Mouse (Mus musculus): Measurements from ENCODE around the gene Crk. TPM values are rescaled to one million over a fixed set of nuclear protein-coding genes. Genes with fewer than 3 reads are reported as not detected.

Crk gene
- polyA plus RNA-seq (2015; fragmentation: Nextera tagmentation; extraction: Ambion mirVana) = 130 and 142 TPM in 2 replicates

DNA sequence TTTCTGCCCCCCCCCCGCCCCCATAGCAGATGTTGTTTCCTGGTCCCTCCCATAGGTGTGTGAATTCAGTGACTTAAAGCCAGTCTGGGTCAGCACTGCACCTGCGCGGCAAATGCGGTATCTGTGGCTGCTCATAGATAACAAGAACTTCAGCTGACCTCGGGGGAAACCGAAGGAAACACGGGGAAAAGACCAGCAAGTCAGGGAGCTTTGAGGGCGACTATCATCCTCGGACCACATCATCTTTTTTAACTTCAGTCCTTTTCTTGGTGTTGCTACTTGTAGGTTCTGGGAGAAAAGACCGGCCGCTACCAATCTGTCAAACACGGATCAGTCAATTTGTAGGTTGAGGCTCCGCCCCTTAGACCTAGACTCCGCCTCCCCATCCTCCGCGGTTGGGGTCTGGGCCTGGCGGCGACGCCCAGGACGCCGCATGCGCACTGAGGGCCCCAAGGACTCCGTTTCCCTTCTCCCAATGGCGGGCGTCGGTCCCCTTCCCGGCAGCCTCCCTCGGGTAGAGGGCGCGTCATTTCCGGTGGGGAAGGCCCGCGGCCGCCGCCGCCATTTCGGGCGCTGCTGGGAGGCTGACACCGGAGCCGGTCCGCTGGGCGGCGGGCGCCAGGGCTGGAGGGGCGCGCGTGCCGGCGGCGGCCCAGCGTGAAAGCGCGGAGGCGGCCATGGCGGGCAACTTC lies at the start of gene Crk:
Gene Crk, plus strand, starts transcription at position 513 of the 692 bp plus-strand sequence.
- Histone ChIP-seq H3K27ac (ENCODE audit: low read length) (peak within 1 kb of the TSS; percentile 91), H3K9me3 (ENCODE audit: control insufficient read depth, low read length) (no peaks in the 10 kb centered on the region), H3K4me3 (replicated peaks; ENCODE audit: low read length) (peak within 1 kb of the TSS; percentile 98), H3K9ac (replicated peaks; ENCODE audit: low read depth, low read length) (peak within 1 kb of the TSS; percentile 95), H3K4me2 (ENCODE audit: low read length) (peak within 1 kb of the TSS; percentile 85), H3K36me3 (ENCODE audit: control insufficient read depth, insufficient read depth) (no peaks in the 10 kb centered on the region; the same call in 1 of the 2 replicates), H3K27me3 (replicated peaks; ENCODE audit: control insufficient read depth, insufficient read depth, low read length) (no peaks in the 10 kb centered on the region), H3K4me1 (replicated peaks; ENCODE audit: control insufficient read depth, insufficient read depth, low read length) (peaks cover 13% of the 10 kb centered on the region)
- under 1% methylated on average over 55 of the region's 55 CpGs for WGBS
- ATAC-seq = peak; percentile 99

DNA sequence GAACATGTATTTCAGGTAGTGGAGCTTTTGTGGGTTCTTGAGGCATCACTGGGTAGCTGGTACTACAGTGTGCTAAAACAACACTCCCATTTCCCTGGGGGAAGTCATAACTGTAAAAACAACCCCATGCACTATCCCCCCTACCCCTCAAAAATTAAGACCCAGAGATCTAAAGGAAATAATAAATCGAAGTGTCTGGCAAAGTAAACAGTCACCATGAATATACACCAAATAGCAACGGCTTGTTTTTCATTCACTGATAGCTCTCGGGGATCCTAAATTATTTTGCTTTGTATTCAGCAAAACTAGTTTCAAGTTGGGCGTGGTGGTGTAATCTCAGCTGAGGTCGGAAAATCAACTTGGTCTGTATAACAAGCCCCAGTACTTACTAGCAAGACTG lies 49.0 kb upstream of the Crk start:
- Histone ChIP-seq H3K4me1 (replicated peaks; ENCODE audit: control insufficient read depth, insufficient read depth, low read length) (peaks cover 20% of the 10 kb centered on the region), H3K27me3 (replicated peaks; ENCODE audit: control insufficient read depth, insufficient read depth, low read length) (no peaks in the 10 kb centered on the region), H3K4me2 (ENCODE audit: low read length) (peak overlapping the region; percentile 89), H3K9me3 (ENCODE audit: control insufficient read depth, low read length) (no peaks in the 10 kb centered on the region), H3K36me3 (ENCODE audit: control insufficient read depth, insufficient read depth) (peaks cover 22% of the 10 kb centered on the region), H3K27ac (ENCODE audit: low read length) (peak overlapping the region; percentile 61), H3K4me3 (replicated peaks; ENCODE audit: low read length) (peak overlapping the region; percentile 80), H3K9ac (replicated peaks; ENCODE audit: low read depth, low read length) (peak overlapping the region; percentile 60)
- ATAC-seq = no peak
- WGBS = 16% methylated on average over 5 of the region's 5 CpGs

DNA sequence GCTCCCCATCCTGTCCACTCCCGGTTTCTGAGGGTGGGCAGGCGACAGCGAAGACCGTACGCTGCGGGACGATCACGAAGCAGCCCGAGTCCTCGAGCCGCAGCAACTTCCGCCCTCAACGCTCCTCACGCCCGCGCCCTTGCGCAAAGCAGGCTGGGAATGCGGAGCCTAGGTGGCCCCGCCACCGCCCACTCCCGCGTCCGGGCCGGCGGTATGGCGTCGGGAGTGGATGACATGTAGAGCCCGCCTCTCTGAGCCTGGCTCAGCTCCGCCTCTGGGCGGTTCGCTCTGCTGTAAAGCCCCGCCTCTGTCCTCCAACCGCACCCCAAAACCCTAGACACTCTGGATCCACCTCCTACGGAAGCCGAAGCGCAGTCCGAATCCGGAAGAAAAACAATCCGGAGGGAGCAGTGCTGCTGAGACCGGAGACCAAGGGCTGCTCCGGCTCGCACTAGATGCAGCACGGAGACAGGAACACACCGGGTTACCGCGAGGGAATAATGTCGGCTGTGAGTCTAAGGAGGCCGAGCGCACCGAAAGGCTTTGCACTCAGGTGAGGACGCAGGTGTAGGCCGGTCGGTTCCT lies 48.3 kb upstream of the Crk start, which contains the start of gene Inpp5k:
Gene Inpp5k, plus strand, starts transcription at position 344 of the 585 bp plus-strand sequence.
- under 1% methylated on average over 53 of the region's 53 CpGs for WGBS
- Histone ChIP-seq H3K36me3 (ENCODE audit: control insufficient read depth, insufficient read depth) (peaks cover 23% of the 10 kb centered on the region), H3K4me2 (ENCODE audit: low read length) (peak within 1 kb of the TSS; percentile 89), H3K9me3 (ENCODE audit: control insufficient read depth, low read length) (no peaks in the 10 kb centered on the region), H3K27me3 (replicated peaks; ENCODE audit: control insufficient read depth, insufficient read depth, low read length) (no peaks in the 10 kb centered on the region), H3K9ac (replicated peaks; ENCODE audit: low read depth, low read length) (peak within 1 kb of the TSS; percentile 60), H3K4me1 (replicated peaks; ENCODE audit: control insufficient read depth, insufficient read depth, low read length) (peaks cover 20% of the 10 kb centered on the region), H3K4me3 (replicated peaks; ENCODE audit: low read length) (peak within 1 kb of the TSS; percentile 80), H3K27ac (ENCODE audit: low read length) (peak within 1 kb of the TSS; percentile 69)
- peak; percentile 100 for ATAC-seq

DNA sequence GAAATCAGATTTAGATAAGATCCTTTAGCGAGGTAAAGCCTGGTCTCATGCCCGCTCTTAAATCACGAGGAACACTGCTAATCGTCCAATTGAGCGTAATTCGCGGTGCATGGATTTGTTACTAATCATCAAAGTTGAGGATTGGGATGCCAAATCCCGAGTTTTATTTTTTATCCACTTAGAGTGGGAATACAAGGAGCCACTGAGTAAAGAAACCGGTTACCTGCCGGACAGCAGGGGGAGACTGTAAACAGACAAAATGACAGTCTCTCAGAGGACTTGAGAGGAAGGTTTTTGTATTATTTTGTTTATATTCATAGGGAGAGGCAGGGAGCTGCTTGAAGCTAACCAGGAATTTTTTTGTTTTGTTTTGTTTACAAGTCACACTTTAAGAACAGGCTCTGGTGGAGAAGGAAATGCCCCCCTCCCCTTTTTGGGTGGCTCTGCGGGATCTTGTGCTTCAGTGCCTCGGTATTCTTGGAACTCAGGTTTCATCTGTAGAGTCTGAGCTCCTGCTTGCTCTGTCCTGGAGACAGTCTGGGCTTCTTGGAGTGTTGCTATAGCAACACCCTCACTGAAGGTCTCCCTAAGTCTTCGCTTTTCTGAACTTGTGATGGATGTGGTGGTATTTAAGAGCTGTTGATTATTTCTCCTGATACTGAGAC lies 47.4 kb upstream of the Crk start:
- 10% methylated on average over 13 of the region's 13 CpGs for WGBS
- no peak for ATAC-seq
- Histone ChIP-seq H3K27me3 (replicated peaks; ENCODE audit: control insufficient read depth, insufficient read depth, low read length) (no peaks in the 10 kb centered on the region), H3K4me3 (replicated peaks; ENCODE audit: low read length) (peak overlapping the region; percentile 80), H3K36me3 (ENCODE audit: control insufficient read depth, insufficient read depth) (peaks cover 18% of the 10 kb centered on the region), H3K9me3 (ENCODE audit: control insufficient read depth, low read length) (no peaks in the 10 kb centered on the region), H3K4me1 (replicated peaks; ENCODE audit: control insufficient read depth, insufficient read depth, low read length) (peaks cover 17% of the 10 kb centered on the region), H3K9ac (replicated peaks; ENCODE audit: low read depth, low read length) (peak overlapping the region; percentile 60), H3K27ac (ENCODE audit: low read length) (no peak overlapping the region), H3K4me2 (ENCODE audit: low read length) (peak overlapping the region; percentile 89)

DNA sequence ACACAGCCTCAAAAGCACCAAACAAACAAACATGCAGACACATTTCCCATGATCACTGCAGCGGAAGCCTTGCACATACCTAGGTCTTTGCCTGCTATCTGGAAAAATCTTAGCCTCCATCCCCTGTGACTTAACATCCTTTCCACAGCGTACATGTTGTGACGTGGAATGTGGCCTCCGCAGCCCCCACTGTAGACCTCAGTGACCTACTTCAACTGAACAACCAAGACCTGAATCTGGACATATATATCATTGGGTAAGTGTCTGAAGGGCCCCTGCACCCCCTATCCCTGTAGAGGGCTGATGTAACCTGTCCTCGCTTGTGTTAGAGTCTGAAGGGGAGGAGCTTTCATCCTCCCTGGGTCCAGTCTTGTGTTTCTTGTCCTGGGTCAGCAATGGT lies 46.1 kb upstream of the Crk start:
- ATAC-seq = no peak
- no peak overlapping the region for H3K9ac ChIP-seq (replicated peaks; ENCODE audit: low read depth, low read length)
- H3K4me3 ChIP-seq (replicated peaks; ENCODE audit: low read length) = no peak overlapping the region
- H3K4me2 ChIP-seq (ENCODE audit: low read length) = no peak overlapping the region
- no peaks in the 10 kb centered on the region for H3K27me3 ChIP-seq (replicated peaks; ENCODE audit: control insufficient read depth, insufficient read depth, low read length)
- 93% methylated on average over 5 of the region's 5 CpGs for WGBS
- no peaks in the 10 kb centered on the region for H3K9me3 ChIP-seq (ENCODE audit: control insufficient read depth, low read length)
- peaks cover 17% of the 10 kb centered on the region for H3K4me1 ChIP-seq (replicated peaks; ENCODE audit: control insufficient read depth, insufficient read depth, low read length)
- no peak overlapping the region for H3K27ac ChIP-seq (ENCODE audit: low read length)
- peaks cover 8% of the 10 kb centered on the region; the same call in 1 of the 2 replicates for H3K36me3 ChIP-seq (ENCODE audit: control insufficient read depth, insufficient read depth)

DNA sequence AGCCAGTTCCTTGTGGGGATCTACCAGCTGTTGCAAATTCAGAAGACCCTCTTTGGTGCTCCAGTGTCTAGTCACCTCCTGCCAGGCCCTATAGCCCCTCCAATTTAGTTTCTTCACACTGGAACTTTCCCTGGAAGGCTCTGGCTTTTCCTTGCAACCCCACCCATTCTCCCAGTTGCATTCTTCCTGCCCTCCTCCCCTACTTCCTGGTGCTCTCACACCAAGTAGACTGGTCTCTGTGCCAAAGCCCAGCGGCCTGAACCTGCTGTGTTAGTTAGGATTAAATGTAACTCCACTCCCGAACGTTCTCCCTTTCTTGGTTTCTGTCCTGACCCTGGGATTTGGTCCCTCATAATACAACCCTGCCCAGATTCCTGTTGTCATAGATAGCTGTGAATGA lies 44.3 kb upstream of the Crk start:
- Histone ChIP-seq H3K9me3 (ENCODE audit: control insufficient read depth, low read length) (no peaks in the 10 kb centered on the region), H3K9ac (replicated peaks; ENCODE audit: low read depth, low read length) (no peak overlapping the region), H3K4me2 (ENCODE audit: low read length) (no peak overlapping the region), H3K4me3 (replicated peaks; ENCODE audit: low read length) (no peak overlapping the region), H3K4me1 (replicated peaks; ENCODE audit: control insufficient read depth, insufficient read depth, low read length) (peaks cover 16% of the 10 kb centered on the region), H3K27ac (ENCODE audit: low read length) (no peak overlapping the region), H3K27me3 (replicated peaks; ENCODE audit: control insufficient read depth, insufficient read depth, low read length) (no peaks in the 10 kb centered on the region), H3K36me3 (ENCODE audit: control insufficient read depth, insufficient read depth) (peaks cover 7% of the 10 kb centered on the region; the same call in 1 of the 2 replicates)
- WGBS = 92% methylated on average over 3 of the region's 3 CpGs
- ATAC-seq = no peak

DNA sequence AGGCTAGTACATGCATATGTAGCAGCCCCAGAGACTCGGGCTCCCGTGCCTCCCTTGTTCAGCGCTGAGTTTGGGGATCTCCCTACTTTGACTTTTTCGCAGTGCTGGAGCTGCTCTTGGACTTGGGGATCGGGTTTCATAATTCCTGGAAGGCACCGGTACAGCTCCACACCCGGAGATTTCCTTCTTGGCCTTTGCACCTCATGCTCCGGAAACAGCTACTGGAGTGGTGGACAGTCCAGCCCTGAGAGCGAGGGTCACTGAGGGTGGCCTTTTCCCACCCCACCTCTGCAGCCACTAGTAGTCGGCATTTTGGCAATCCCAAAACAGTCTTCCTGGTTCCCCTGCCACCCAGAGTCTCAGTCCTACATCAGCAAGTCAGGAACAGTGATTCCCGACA lies 43.7 kb upstream of the Crk start:
- H3K4me2 ChIP-seq (ENCODE audit: low read length) = no peak overlapping the region
- no peak overlapping the region for H3K27ac ChIP-seq (ENCODE audit: low read length)
- no peak for ATAC-seq
- WGBS = 80% methylated on average over 11 of the region's 11 CpGs
- H3K4me3 ChIP-seq (replicated peaks; ENCODE audit: low read length) = no peak overlapping the region
- no peaks in the 10 kb centered on the region for H3K9me3 ChIP-seq (ENCODE audit: control insufficient read depth, low read length)
- peaks cover 7% of the 10 kb centered on the region; the same call in 1 of the 2 replicates for H3K36me3 ChIP-seq (ENCODE audit: control insufficient read depth, insufficient read depth)
- H3K9ac ChIP-seq (replicated peaks; ENCODE audit: low read depth, low read length) = no peak overlapping the region
- H3K4me1 ChIP-seq (replicated peaks; ENCODE audit: control insufficient read depth, insufficient read depth, low read length) = peaks cover 12% of the 10 kb centered on the region
- H3K27me3 ChIP-seq (replicated peaks; ENCODE audit: control insufficient read depth, insufficient read depth, low read length) = no peaks in the 10 kb centered on the region

DNA sequence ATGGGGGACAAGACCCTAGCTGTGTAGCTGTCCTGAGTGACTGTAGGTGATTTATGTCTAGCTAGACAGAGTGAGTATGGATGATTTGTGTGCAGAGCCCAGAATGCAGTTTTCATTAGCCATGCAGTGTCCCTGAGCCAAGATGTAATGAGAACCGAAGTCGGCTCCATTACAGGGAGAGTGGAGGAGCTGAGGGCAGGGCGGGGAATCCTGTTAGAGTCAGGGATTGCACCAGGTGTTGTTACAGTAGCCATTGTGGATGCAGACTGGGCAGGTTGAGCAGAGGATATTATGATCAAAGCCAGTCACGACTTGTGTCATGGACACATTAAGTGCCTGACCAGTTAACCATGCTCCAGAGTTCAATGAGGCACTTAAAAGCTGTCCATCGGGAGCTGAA lies 35.7 kb upstream of the Crk start:
- H3K27me3 ChIP-seq (replicated peaks; ENCODE audit: control insufficient read depth, insufficient read depth, low read length) = no peaks in the 10 kb centered on the region
- no peak for ATAC-seq
- H3K9me3 ChIP-seq (ENCODE audit: control insufficient read depth, low read length) = no peaks in the 10 kb centered on the region
- 86% methylated on average over 5 of the region's 5 CpGs for WGBS
- no peak overlapping the region for H3K9ac ChIP-seq (replicated peaks; ENCODE audit: low read depth, low read length)
- H3K4me3 ChIP-seq (replicated peaks; ENCODE audit: low read length) = no peak overlapping the region
- H3K36me3 ChIP-seq (ENCODE audit: control insufficient read depth, insufficient read depth) = peaks cover 3% of the 10 kb centered on the region; the same call in 1 of the 2 replicates
- no peak overlapping the region for H3K4me2 ChIP-seq (ENCODE audit: low read length)
- H3K27ac ChIP-seq (ENCODE audit: low read length) = no peak overlapping the region
- H3K4me1 ChIP-seq (replicated peaks; ENCODE audit: control insufficient read depth, insufficient read depth, low read length) = peaks cover 13% of the 10 kb centered on the region

DNA sequence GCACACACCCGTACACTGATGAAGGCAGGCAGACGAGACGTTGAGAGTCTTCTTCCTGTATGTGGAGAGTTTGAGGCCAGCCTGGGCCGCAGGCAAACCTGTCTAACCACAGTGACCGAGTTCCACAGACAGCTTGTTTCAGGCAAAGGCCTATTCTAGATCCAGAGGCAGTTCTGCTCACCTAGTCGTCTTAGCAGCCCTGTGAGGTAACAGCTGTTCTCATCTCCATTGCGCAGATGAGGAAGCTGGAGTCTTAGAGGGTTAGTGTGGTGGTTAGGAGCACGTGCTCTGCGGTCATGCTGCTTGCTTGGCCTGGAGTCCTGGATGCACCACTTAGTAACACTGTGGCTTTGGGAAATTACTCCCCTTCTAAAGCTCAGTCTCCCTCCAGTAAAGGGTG lies 34.4 kb upstream of the Crk start:
- H3K9me3 ChIP-seq (ENCODE audit: control insufficient read depth, low read length) = no peaks in the 10 kb centered on the region
- no peaks in the 10 kb centered on the region for H3K36me3 ChIP-seq (ENCODE audit: control insufficient read depth, insufficient read depth)
- ATAC-seq = no peak
- 86% methylated on average over 9 of the region's 9 CpGs for WGBS
- no peak overlapping the region for H3K27ac ChIP-seq (ENCODE audit: low read length)
- no peak overlapping the region for H3K4me2 ChIP-seq (ENCODE audit: low read length)
- H3K4me1 ChIP-seq (replicated peaks; ENCODE audit: control insufficient read depth, insufficient read depth, low read length) = peaks cover 16% of the 10 kb centered on the region
- H3K27me3 ChIP-seq (replicated peaks; ENCODE audit: control insufficient read depth, insufficient read depth, low read length) = no peaks in the 10 kb centered on the region
- H3K4me3 ChIP-seq (replicated peaks; ENCODE audit: low read length) = no peak overlapping the region
- no peak overlapping the region for H3K9ac ChIP-seq (replicated peaks; ENCODE audit: low read depth, low read length)
